Mouse (Mus musculus) forebrain, embryonic 11.5 days (tissue): Measurements from ENCODE around the gene Thap8. TPM values are rescaled to one million over a fixed set of nuclear protein-coding genes. Genes with fewer than 3 reads are reported as not detected.
A peak's percentile ranks its signal among the peaks of the same experiment; 100 is the strongest.

Experiments used
- ATAC-seq: fragments of 200-750 bp; cut with Nextera tagmentation; replicated peaks from 2 replicates; pipeline ENCODE4 v1.8.0; 2017; ENCODE audit warnings: moderate TSS enrichment; ENCODE audit not compliant: low FRiP score
- DNase-seq: peaks from one replicate; pipeline ENCODE4 v3.0.0-alpha.2; 2017; ENCODE audit warnings: low spot score
- H3K27ac ChIP-seq: fragments of 300-500 bp; sonication (generic); 2 replicates; pipeline ENCODE4 v1.5.1; 2014; ENCODE audit warnings: low read depth, low read length
- H3K27me3 ChIP-seq: fragments of 300-500 bp; sonication (generic); 2 replicates; pipeline ENCODE4 v1.6.1; 2014; ENCODE audit warnings: mild to moderate bottlenecking, low read length, mixed read lengths; ENCODE audit not compliant: control insufficient read depth, insufficient read depth
- H3K36me3 ChIP-seq: fragments of 300-500 bp; sonication (generic); 2 replicates; pipeline ENCODE4 v1.6.1; 2014; ENCODE audit warnings: mild to moderate bottlenecking, low read length, moderate library complexity, mixed read lengths; ENCODE audit not compliant: control insufficient read depth, insufficient read depth
- H3K4me1 ChIP-seq: fragments of 300-500 bp; sonication (generic); replicated peaks from 2 replicates; pipeline ENCODE4 v1.6.1; 2014; ENCODE audit warnings: low read length, mixed read lengths; ENCODE audit not compliant: control insufficient read depth, insufficient read depth
- H3K4me2 ChIP-seq: fragments of 300-500 bp; sonication (generic); 2 replicates; pipeline ENCODE4 v1.6.1; 2014; ENCODE audit warnings: low read depth, mild to moderate bottlenecking, low read length, moderate library complexity, mixed read lengths; ENCODE audit not compliant: severe bottlenecking
- H3K4me3 ChIP-seq: fragments of 300-500 bp; sonication (generic); 2 replicates; pipeline ENCODE4 v1.5.1; 2014; ENCODE audit warnings: low read depth, low read length
- H3K9ac ChIP-seq: fragments of 300-500 bp; sonication (generic); 2 replicates; pipeline ENCODE4 v1.6.1; 2014; ENCODE audit warnings: low read length
- H3K9me3 ChIP-seq: fragments of 300-500 bp; sonication (generic); 2 replicates; pipeline ENCODE4 v1.6.1; 2016; ENCODE audit warnings: low read length, mixed read lengths; ENCODE audit not compliant: control insufficient read depth
- WGBS: fragments of 180-500 bp; shearing (Covaris S2); extraction: QIAGEN DNeasy Blood & Tissue Kit; methylation state at CpG from one replicate; pipeline ENCODE4 v1.1.7; 2014; 5-methylcytosine and 5-hydroxymethylcytosine counted together
- polyA plus RNA-seq: library from polyadenylated mRNA; unstranded; fragments of >200 nt; fragmentation: Nextera tagmentation; extraction: Ambion mirVana; gene quantifications from 2 replicates; pipeline ENCODE4 v1.2.1, GENCODE M21; 2014

Thap8 gene
- polyA plus RNA-seq, 1 experiment from 2014 or later, result 0.13 TPM

- Histone ChIP-seq H3K36me3 (no peaks in the 10 kb centered on the region), H3K27ac (no peak overlapping the region), H3K4me1 (peaks cover 2% of the 10 kb centered on the region; the same call in 1 of the 2 replicates), H3K27me3 (no peaks in the 10 kb centered on the region), H3K9ac (no peak overlapping the region), H3K4me2 (peak overlapping the region; percentile 86; the same call in 1 of the 2 replicates), H3K4me3 (peak overlapping the region; percentile 74; the same call in 1 of the 2 replicates), H3K9me3 (no peaks in the 10 kb centered on the region)
- 75% methylated on average over 2 of the region's 2 CpGs for WGBS
- no peak for ATAC-seq
- DNase-seq, result no peak
Observed at GRCm38 (mm10) chr7:30278911-30279310, 983 bp upstream of the Thap8 start.

- Histone ChIP-seq H3K36me3 (no peaks in the 10 kb centered on the region), H3K27ac (peak overlapping the region; percentile 90), H3K4me3 (peak overlapping the region; percentile 74), H3K9me3 (no peaks in the 10 kb centered on the region), H3K9ac (peak overlapping the region; percentile 64), H3K4me2 (peak overlapping the region; percentile 86), H3K27me3 (no peaks in the 10 kb centered on the region), H3K4me1 (peaks cover 2% of the 10 kb centered on the region; the same call in 1 of the 2 replicates)
- DNase-seq (no peak), ATAC-seq (no peak)
- WGBS, result under 1% methylated on average over 6 of the region's 6 CpGs
Observed at GRCm38 (mm10) chr7:30279536-30279935, 358 bp upstream of the Thap8 start.

DNA sequence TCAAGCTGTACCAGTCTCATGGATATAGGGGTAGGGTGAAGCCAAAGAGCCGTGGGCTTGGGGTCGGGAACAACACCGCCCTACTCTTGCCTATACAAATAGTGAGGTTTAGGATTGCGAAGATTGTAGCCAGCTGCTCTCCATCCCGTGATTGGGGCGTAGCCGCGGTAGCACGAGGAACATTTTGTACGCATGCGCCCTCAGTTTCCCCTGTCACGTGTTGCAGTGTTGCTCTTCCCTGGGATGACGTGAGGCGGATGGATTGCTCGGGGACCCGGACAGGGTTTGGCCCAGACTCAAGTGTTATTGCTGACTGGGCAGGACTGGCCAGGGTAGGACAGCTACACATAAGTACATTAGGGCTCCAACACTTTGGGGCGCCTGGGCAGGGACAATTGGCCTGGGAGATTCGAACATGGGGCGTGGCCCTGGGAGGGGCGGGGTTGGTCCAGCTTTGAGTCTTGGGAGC, 810 bp downstream of the Thap8 start:
- Histone ChIP-seq H3K9me3 (no peaks in the 10 kb centered on the region), H3K4me1 (peaks cover 2% of the 10 kb centered on the region; the same call in 1 of the 2 replicates), H3K27me3 (no peaks in the 10 kb centered on the region), H3K9ac (peak overlapping the region; percentile 64), H3K4me2 (peak overlapping the region; percentile 86), H3K4me3 (peak overlapping the region; percentile 74), H3K27ac (peak overlapping the region; percentile 90), H3K36me3 (no peaks in the 10 kb centered on the region)
- DNase-seq (peak; percentile 88), ATAC-seq (peak; percentile 87)
- WGBS, result under 1% methylated on average over 20 of the region's 20 CpGs

- WGBS, result 77% methylated on average over 4 of the region's 4 CpGs
- Histone ChIP-seq H3K4me3 (no peak overlapping the region), H3K4me1 (peaks cover 2% of the 10 kb centered on the region; the same call in 1 of the 2 replicates), H3K27me3 (no peaks in the 10 kb centered on the region), H3K9me3 (no peaks in the 10 kb centered on the region), H3K27ac (no peak overlapping the region), H3K9ac (no peak overlapping the region), H3K4me2 (no peak overlapping the region), H3K36me3 (no peaks in the 10 kb centered on the region)
- ATAC-seq (no peak), DNase-seq (no peak)
Observed at GRCm38 (mm10) chr7:30281522-30281921, 1.6 kb downstream of the Thap8 start.

GRCm38 (mm10) chr7:30282740-30283139, 2.8 kb downstream of the Thap8 start:
- no peaks in the 10 kb centered on the region for H3K36me3 ChIP-seq
- H3K9me3 ChIP-seq, result no peaks in the 10 kb centered on the region

GRCm38 (mm10) chr7:30286701-30287410, 7.0 kb downstream of the Thap8 start:
- Histone ChIP-seq H3K9me3 (no peaks in the 10 kb centered on the region), H3K4me1 (peaks cover 4% of the 10 kb centered on the region; the same call in 1 of the 2 replicates), H3K4me2 (no peak overlapping the region), H3K4me3 (no peak overlapping the region), H3K27ac (no peak overlapping the region), H3K27me3 (no peaks in the 10 kb centered on the region), H3K36me3 (no peaks in the 10 kb centered on the region), H3K9ac (no peak overlapping the region)
- 73% methylated on average over 8 of the region's 8 CpGs for WGBS
- ATAC-seq (no peak), DNase-seq (no peak)

More at GRCm38 (mm10) chr7:30282740-30283139, 2.8 kb downstream of the Thap8 start:
- DNase-seq, result no peak
- Histone ChIP-seq H3K4me3 (no peak overlapping the region), H3K27me3 (no peaks in the 10 kb centered on the region), H3K27ac (no peak overlapping the region), H3K4me1 (peaks cover 2% of the 10 kb centered on the region; the same call in 1 of the 2 replicates), H3K9ac (no peak overlapping the region), H3K4me2 (no peak overlapping the region)
- WGBS, result 85% methylated on average over 7 of the region's 7 CpGs
- no peak for ATAC-seq

DNA sequence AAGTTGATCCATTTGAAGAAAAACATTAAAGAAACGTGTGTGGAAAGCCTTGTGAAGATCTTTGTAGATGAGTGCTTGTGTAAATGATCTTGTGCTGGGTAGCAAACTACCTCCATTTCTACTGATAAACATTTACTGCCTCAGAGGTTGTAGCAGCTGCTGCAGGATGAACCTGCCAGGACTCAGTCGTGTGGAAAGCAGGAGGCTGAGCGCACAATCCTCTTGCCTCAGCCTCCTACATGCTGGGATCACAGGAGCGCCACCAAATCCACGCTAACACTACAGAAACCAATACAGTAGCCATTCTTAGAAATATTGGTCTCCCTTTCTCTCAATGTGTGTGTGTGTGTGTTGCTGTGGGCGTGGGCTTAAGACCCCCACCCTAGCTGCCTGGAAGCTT, 8.2 kb downstream of the Thap8 start:
- 78% methylated on average over 6 of the region's 6 CpGs for WGBS
- H3K4me1 ChIP-seq, result peaks cover 7% of the 10 kb centered on the region; the same call in 1 of the 2 replicates
- H3K36me3 ChIP-seq, result no peaks in the 10 kb centered on the region
- ATAC-seq, result no peak
- H3K9me3 ChIP-seq, result no peaks in the 10 kb centered on the region
- H3K9ac ChIP-seq, result no peak overlapping the region
- H3K4me3 ChIP-seq, result no peak overlapping the region
- DNase-seq, result no peak
- no peak overlapping the region for H3K4me2 ChIP-seq
- no peak overlapping the region for H3K27ac ChIP-seq
- no peaks in the 10 kb centered on the region for H3K27me3 ChIP-seq

GRCm38 (mm10) chr7:30289071-30289713, 9.3 kb downstream of the Thap8 start:
- H3K9me3 ChIP-seq, result no peaks in the 10 kb centered on the region
- no peak overlapping the region for H3K27ac ChIP-seq
- DNase-seq (no peak), ATAC-seq (no peak)
- no peaks in the 10 kb centered on the region for H3K27me3 ChIP-seq
- 0 out of 2 replicates have a peak, but pooled peaks cover 1% of the 10 kb centered on the region for H3K36me3 ChIP-seq
- H3K4me3 ChIP-seq, result no peak overlapping the region
- peaks cover 7% of the 10 kb centered on the region; the same call in 1 of the 2 replicates for H3K4me1 ChIP-seq
- H3K9ac ChIP-seq, result no peak overlapping the region
- H3K4me2 ChIP-seq, result no peak overlapping the region
- WGBS, result 68% methylated on average over 7 of the region's 7 CpGs
